Mouse (Mus musculus) neutrophil, adult 5-6 weeks (primary cell): ENCODE data around the gene Gzmg. TPM values are rescaled to one million over a fixed set of nuclear protein-coding genes. Genes with fewer than 3 reads are reported as not detected.

Experiments
- total RNA-seq: library from RNA; stranded (forward); fragments of 200-1000 nt; gene quantifications from 2 replicates; pipeline ENCODE4 v1.2.3, GENCODE M21; 2017

Gene Gzmg
- total RNA-seq, 1 experiment from 2014 or later = not detected

Other genes starting within 250 kb of the Gzmg start
- gene Cma1, start 214.9 kb downstream of the Gzmg start, total RNA-seq = 0.37 and 2.1 TPM in 2 replicates
- gene Cma2, start 208.6 kb downstream of the Gzmg start, total RNA-seq = not detected in 2 replicates
- not detected in 2 replicates for gene Mcpt1, start 141.6 kb downstream of the Gzmg start, total RNA-seq
- gene Mcpt9, start 129.1 kb downstream of the Gzmg start, total RNA-seq = not detected in 2 replicates
- not detected in 2 replicates for gene Mcpt2, start 117.5 kb downstream of the Gzmg start, total RNA-seq
- not detected in 2 replicates for gene Mcpt4, start 97.3 kb downstream of the Gzmg start, total RNA-seq
- 0.58 TPM in 1 of 2 replicates, not detected in the other for gene Mcpt8, start 74.3 kb downstream of the Gzmg start, total RNA-seq
- gene Ctsg, start 57.0 kb downstream of the Gzmg start, total RNA-seq = not detected in 2 replicates
- not detected in 2 replicates for gene Gzme, start 39.0 kb downstream of the Gzmg start, total RNA-seq
- gene Gzmd, start 27.0 kb downstream of the Gzmg start, total RNA-seq = not detected in 2 replicates
- not detected in 2 replicates for gene Gzmn, start 15.0 kb upstream of the Gzmg start, total RNA-seq
- gene Gzmf, start 51.8 kb upstream of the Gzmg start, total RNA-seq = not detected in 2 replicates
- not detected in 2 replicates for gene Gzmc, start 75.1 kb upstream of the Gzmg start, total RNA-seq
- gene Gzmb, start 102.7 kb upstream of the Gzmg start, total RNA-seq = 1.2 and 3.1 TPM in 2 replicates
- not detected in 2 replicates for gene Atp12a, start 205.5 kb upstream of the Gzmg start, total RNA-seq
- gene Rnf17, start 243.0 kb upstream of the Gzmg start, total RNA-seq = 0.49 and 1.2 TPM in 2 replicates